Mouse (Mus musculus): ENCODE data around the gene Lbhd2. TPM values are rescaled to one million over a fixed set of nuclear protein-coding genes. Genes with fewer than 3 reads are reported as not detected.
A peak's percentile ranks its signal among the peaks of the same experiment; 100 is the strongest.

Gene Lbhd2
- polyA plus RNA-seq, 1 experiment from 2014 or later = 0.72 TPM

GRCm38 (mm10) chr12:111375559-111375958 is 31.1 kb upstream of the Lbhd2 start:
- H3K9ac ChIP-seq = peak overlapping the region; percentile 69
- 66% methylated on average over 12 of the region's 12 CpGs for WGBS
- no peaks in the 10 kb centered on the region for H3K36me3 ChIP-seq (replicated peaks; ENCODE audit: control insufficient read depth, insufficient read depth)
- H3K4me3 ChIP-seq (replicated peaks; ENCODE audit: low read length) = peak overlapping the region; percentile 50
- ATAC-seq (ENCODE audit: low FRiP score) (no peak), DNase-seq (ENCODE audit: low spot score) (no peak)
- peak overlapping the region; percentile 88 for H3K4me2 ChIP-seq (replicated peaks)
- no peaks in the 10 kb centered on the region for H3K27me3 ChIP-seq (ENCODE audit: control insufficient read depth, insufficient read depth, low read length)
- peaks cover 26% of the 10 kb centered on the region for H3K4me1 ChIP-seq (replicated peaks; ENCODE audit: control insufficient read depth, insufficient read depth, low read length)
- H3K27ac ChIP-seq = no peak overlapping the region
- H3K9me3 ChIP-seq (ENCODE audit: control insufficient read depth, low read length) = no peaks in the 10 kb centered on the region

DNA sequence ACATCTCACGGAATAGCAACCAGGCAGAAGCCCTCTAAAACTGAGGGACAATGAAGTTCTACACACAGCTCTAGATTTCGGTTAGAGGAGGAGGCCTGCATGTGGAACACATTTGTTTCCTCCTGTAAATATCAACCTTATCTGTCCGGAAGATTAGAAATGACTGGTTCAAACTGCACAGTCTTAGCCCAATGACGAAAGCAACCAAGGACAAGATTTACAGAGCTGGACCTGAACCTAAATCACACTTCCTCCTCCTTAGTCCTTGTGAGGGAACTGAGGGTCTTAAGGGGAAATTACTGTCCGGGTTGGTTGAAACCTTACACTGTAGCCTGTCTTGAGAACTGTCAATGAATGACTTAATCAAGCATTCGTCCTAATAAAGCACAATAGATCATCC is 30.6 kb upstream of the Lbhd2 start:
- Histone ChIP-seq H3K36me3 (replicated peaks; ENCODE audit: control insufficient read depth, insufficient read depth) (no peaks in the 10 kb centered on the region), H3K9me3 (ENCODE audit: control insufficient read depth, low read length) (no peaks in the 10 kb centered on the region), H3K4me1 (replicated peaks; ENCODE audit: control insufficient read depth, insufficient read depth, low read length) (peaks cover 26% of the 10 kb centered on the region), H3K9ac (peak overlapping the region; percentile 69), H3K4me2 (replicated peaks) (peak overlapping the region; percentile 88), H3K27me3 (ENCODE audit: control insufficient read depth, insufficient read depth, low read length) (no peaks in the 10 kb centered on the region), H3K4me3 (replicated peaks; ENCODE audit: low read length) (peak overlapping the region; percentile 50), H3K27ac (no peak overlapping the region)
- DNase-seq (ENCODE audit: low spot score) (no peak), ATAC-seq (ENCODE audit: low FRiP score) (no peak)
- 40% methylated on average over 6 of the region's 6 CpGs for WGBS

DNA sequence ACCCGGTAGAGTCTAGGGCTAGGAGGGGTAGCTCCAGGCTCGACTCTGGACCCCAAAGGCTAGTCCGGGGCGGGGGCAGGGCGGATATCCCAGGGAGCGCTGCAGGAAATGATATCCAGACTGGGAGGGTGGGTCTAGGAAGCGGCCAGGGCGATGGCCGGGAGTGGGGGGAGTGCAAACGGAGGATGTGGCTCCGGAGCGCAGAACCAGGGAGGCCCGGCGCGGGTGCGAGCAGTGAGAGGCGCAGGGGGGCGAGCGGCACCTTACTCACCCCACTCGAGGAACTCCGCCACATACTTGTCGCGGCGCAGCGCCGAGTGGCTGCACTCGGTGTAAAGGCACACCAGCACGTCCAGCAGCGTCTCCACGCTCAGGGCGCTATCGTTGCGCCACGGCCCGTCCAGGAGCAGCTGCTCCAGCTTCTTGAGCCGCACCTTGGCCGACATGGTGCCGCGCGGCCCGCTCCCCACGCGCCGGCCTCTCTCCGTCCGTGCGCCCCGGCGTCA is 29.7 kb upstream of the Lbhd2 start:
- Histone ChIP-seq H3K27me3 (ENCODE audit: control insufficient read depth, insufficient read depth, low read length) (no peaks in the 10 kb centered on the region), H3K4me3 (replicated peaks; ENCODE audit: low read length) (peak overlapping the region; percentile 50), H3K36me3 (replicated peaks; ENCODE audit: control insufficient read depth, insufficient read depth) (no peaks in the 10 kb centered on the region), H3K9me3 (ENCODE audit: control insufficient read depth, low read length) (no peaks in the 10 kb centered on the region), H3K9ac (peak overlapping the region; percentile 69), H3K4me2 (replicated peaks) (peak overlapping the region; percentile 88), H3K4me1 (replicated peaks; ENCODE audit: control insufficient read depth, insufficient read depth, low read length) (peaks cover 26% of the 10 kb centered on the region), H3K27ac (peak overlapping the region; percentile 95)
- WGBS = under 1% methylated on average over 45 of the region's 49 CpGs
- DNase-seq (ENCODE audit: low spot score) = no peak
- no peak; the same call in 1 of the 2 replicates for ATAC-seq (ENCODE audit: low FRiP score)

- peak; percentile 95 for ATAC-seq (ENCODE audit: low FRiP score)
- Histone ChIP-seq H3K9ac (peak within 1 kb of the TSS; percentile 69), H3K4me2 (replicated peaks) (peak within 1 kb of the TSS; percentile 88), H3K27ac (peak within 1 kb of the TSS; percentile 95), H3K9me3 (ENCODE audit: control insufficient read depth, low read length) (no peaks in the 10 kb centered on the region), H3K36me3 (replicated peaks; ENCODE audit: control insufficient read depth, insufficient read depth) (no peaks in the 10 kb centered on the region), H3K27me3 (ENCODE audit: control insufficient read depth, insufficient read depth, low read length) (no peaks in the 10 kb centered on the region), H3K4me3 (replicated peaks; ENCODE audit: low read length) (peak within 1 kb of the TSS; percentile 50), H3K4me1 (replicated peaks; ENCODE audit: control insufficient read depth, insufficient read depth, low read length) (peaks cover 26% of the 10 kb centered on the region)
- 0% methylated on average over 78 of the region's 94 CpGs for WGBS
- peak; percentile 95 for DNase-seq (ENCODE audit: low spot score)
These were observed 29.1 kb upstream of the Lbhd2 start, which contains the start of gene Cdc42bpb for GRCm38 (mm10) chr12:111377376-111377973. Gene Cdc42bpb, minus strand, starts transcription at chr12:111377718.

- no peaks in the 10 kb centered on the region for H3K27me3 ChIP-seq (ENCODE audit: control insufficient read depth, insufficient read depth, low read length)
- peak; percentile 78 for ATAC-seq (ENCODE audit: low FRiP score)
- H3K9ac ChIP-seq = peak overlapping the region; percentile 69
- WGBS = under 1% methylated on average over 32 of the region's 32 CpGs
- peak overlapping the region; percentile 88 for H3K4me2 ChIP-seq (replicated peaks)
- H3K4me1 ChIP-seq (replicated peaks; ENCODE audit: control insufficient read depth, insufficient read depth, low read length) = peaks cover 26% of the 10 kb centered on the region
- H3K36me3 ChIP-seq (replicated peaks; ENCODE audit: control insufficient read depth, insufficient read depth) = no peaks in the 10 kb centered on the region
- no peaks in the 10 kb centered on the region for H3K9me3 ChIP-seq (ENCODE audit: control insufficient read depth, low read length)
- DNase-seq (ENCODE audit: low spot score) = peak; percentile 59
- peak overlapping the region; percentile 50 for H3K4me3 ChIP-seq (replicated peaks; ENCODE audit: low read length)
- peak overlapping the region; percentile 95 for H3K27ac ChIP-seq
These were observed 28.6 kb upstream of the Lbhd2 start for GRCm38 (mm10) chr12:111377986-111378490.

GRCm38 (mm10) chr12:111378812-111379211 is 27.8 kb upstream of the Lbhd2 start:
- ATAC-seq (ENCODE audit: low FRiP score) (no peak), DNase-seq (ENCODE audit: low spot score) (no peak)
- H3K4me3 ChIP-seq (replicated peaks; ENCODE audit: low read length) = peak overlapping the region; percentile 50
- H3K9me3 ChIP-seq (ENCODE audit: control insufficient read depth, low read length) = no peaks in the 10 kb centered on the region
- H3K27me3 ChIP-seq (ENCODE audit: control insufficient read depth, insufficient read depth, low read length) = no peaks in the 10 kb centered on the region
- H3K4me1 ChIP-seq (replicated peaks; ENCODE audit: control insufficient read depth, insufficient read depth, low read length) = peaks cover 26% of the 10 kb centered on the region
- H3K9ac ChIP-seq = peak overlapping the region; percentile 69
- H3K4me2 ChIP-seq (replicated peaks) = peak overlapping the region; percentile 88
- H3K36me3 ChIP-seq (replicated peaks; ENCODE audit: control insufficient read depth, insufficient read depth) = no peaks in the 10 kb centered on the region
- 73% methylated on average over 12 of the region's 12 CpGs for WGBS
- peak overlapping the region; percentile 95; the same call in 1 of the 2 replicates for H3K27ac ChIP-seq

DNA sequence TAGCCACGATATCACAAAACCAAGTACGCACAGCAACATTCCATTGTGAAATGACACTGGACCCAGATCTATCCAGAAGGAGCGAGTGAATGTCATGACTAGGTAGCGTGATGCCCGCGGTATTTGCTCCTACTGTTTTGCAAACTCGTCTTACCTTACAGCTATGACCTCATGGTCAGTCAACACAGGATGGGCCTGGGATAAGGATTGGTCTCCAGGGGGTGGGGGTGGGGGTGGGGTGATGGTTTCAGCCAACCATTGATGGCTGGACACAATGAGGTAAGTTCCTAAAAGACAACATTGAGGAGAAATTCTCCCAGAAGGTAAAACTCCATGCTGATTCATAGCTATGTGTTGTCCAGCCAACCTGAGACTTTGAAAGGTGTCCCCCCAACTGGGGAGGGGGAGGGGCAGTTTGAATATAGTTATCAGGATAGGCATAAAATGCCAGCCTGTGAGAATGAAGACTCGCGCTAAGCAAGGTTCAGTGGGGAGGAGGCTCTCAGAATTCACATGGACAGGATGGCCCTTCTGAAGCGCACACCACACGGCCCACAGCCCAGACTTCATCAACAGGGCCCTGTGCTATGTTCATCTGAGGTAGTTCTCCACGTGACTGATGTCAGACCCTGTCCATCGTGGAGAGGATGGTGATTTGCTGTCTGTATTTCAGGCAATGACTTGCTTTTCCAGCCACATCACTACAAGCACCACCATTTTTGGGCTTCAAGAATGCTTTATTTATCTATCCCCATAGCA is 20.5 kb upstream of the Lbhd2 start:
- WGBS = 89% methylated on average over 13 of the region's 13 CpGs

DNA sequence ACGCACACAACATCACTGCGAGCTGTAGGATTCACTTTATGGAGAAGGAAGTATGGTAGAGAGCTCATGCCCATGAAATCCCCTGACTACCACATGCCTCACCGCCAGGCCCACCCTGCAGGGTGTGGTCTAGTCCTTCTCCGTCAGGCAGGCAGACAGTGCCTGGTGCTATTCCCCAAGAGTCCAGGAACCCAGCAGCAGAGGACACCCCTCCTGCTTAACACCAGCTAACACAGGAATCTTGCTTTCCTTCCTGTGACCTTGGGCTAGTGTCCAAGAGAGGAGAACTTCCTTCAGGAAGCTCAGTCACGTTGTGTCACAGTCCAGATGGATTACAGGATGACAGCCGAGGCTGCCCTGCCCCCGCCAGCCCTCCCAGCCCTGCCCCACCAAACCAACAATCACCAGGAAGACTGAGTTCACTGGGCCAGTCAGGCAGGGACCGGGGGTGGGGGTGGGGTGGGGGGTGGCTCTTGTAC is 19.9 kb upstream of the Lbhd2 start:
- no peaks in the 10 kb centered on the region for H3K36me3 ChIP-seq (replicated peaks; ENCODE audit: control insufficient read depth, insufficient read depth)
- ATAC-seq (ENCODE audit: low FRiP score) = no peak

More for the DNA sequence above, 20.5 kb upstream of the Lbhd2 start:
- Histone ChIP-seq H3K4me1 (replicated peaks; ENCODE audit: control insufficient read depth, insufficient read depth, low read length) (no peaks in the 10 kb centered on the region), H3K27me3 (ENCODE audit: control insufficient read depth, insufficient read depth, low read length) (no peaks in the 10 kb centered on the region), H3K4me2 (replicated peaks) (no peak overlapping the region), H3K27ac (no peak overlapping the region), H3K9ac (no peak overlapping the region), H3K9me3 (ENCODE audit: control insufficient read depth, low read length) (no peaks in the 10 kb centered on the region), H3K4me3 (replicated peaks; ENCODE audit: low read length) (no peak overlapping the region), H3K36me3 (replicated peaks; ENCODE audit: control insufficient read depth, insufficient read depth) (no peaks in the 10 kb centered on the region)
- DNase-seq (ENCODE audit: low spot score) (no peak), ATAC-seq (ENCODE audit: low FRiP score) (no peak)

DNA sequence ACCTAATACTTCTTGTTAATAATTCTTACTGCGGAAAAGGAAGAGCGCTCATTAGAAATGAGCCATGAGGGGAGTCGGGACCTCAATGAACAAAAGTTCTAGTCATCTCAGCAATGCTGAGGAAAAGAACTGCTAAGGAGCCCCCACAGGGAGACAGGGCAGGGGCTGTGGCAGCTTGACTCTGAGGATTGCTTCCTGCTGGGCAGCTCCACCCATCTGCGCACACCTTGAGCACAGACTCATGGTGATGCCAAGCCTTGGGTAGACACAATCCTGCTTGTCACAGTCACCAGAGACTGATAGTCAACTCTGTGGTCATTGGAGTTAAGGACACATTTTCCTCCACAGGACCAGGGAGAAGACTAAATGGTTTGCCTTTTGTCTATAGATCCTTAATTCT is 19.5 kb upstream of the Lbhd2 start:
- ATAC-seq (ENCODE audit: low FRiP score) (no peak), DNase-seq (ENCODE audit: low spot score) (no peak)
- no peak overlapping the region for H3K9ac ChIP-seq
- H3K4me1 ChIP-seq (replicated peaks; ENCODE audit: control insufficient read depth, insufficient read depth, low read length) = no peaks in the 10 kb centered on the region
- H3K9me3 ChIP-seq (ENCODE audit: control insufficient read depth, low read length) = no peaks in the 10 kb centered on the region
- whole genome bisulfite sequencing = 88% methylated on average over 4 of the region's 4 CpGs
- no peaks in the 10 kb centered on the region for H3K27me3 ChIP-seq (ENCODE audit: control insufficient read depth, insufficient read depth, low read length)
- H3K4me3 ChIP-seq (replicated peaks; ENCODE audit: low read length) = no peak overlapping the region
- no peaks in the 10 kb centered on the region for H3K36me3 ChIP-seq (replicated peaks; ENCODE audit: control insufficient read depth, insufficient read depth)
- no peak overlapping the region for H3K27ac ChIP-seq
- no peak overlapping the region for H3K4me2 ChIP-seq (replicated peaks)

More for the DNA sequence above, 19.9 kb upstream of the Lbhd2 start:
- Histone ChIP-seq H3K4me2 (replicated peaks) (no peak overlapping the region), H3K4me3 (replicated peaks; ENCODE audit: low read length) (no peak overlapping the region), H3K27ac (no peak overlapping the region), H3K27me3 (ENCODE audit: control insufficient read depth, insufficient read depth, low read length) (no peaks in the 10 kb centered on the region), H3K9ac (no peak overlapping the region), H3K4me1 (replicated peaks; ENCODE audit: control insufficient read depth, insufficient read depth, low read length) (no peaks in the 10 kb centered on the region), H3K9me3 (ENCODE audit: control insufficient read depth, low read length) (no peaks in the 10 kb centered on the region)
- 64% methylated on average over 8 of the region's 8 CpGs for WGBS
- no peak for DNase-seq (ENCODE audit: low spot score)

Measured in hindbrain, embryonic 14.5 days (tissue).